Mouse (Mus musculus) embryo, embryonic 11.5 days (tissue): ENCODE measurements around the gene Pnpla2.
"Not testable (repeated sequence)": the region's sequence is repeated elsewhere in the genome, so short reads cannot be mapped to it uniquely, and the experiment has no call there.

Experiments used
- DNase-seq: peaks from one replicate; pipeline ENCODE4 v3.0.0-alpha.2; 2012; ENCODE audit warnings: low read depth, low spot score

The Pnpla2 gene

DNA sequence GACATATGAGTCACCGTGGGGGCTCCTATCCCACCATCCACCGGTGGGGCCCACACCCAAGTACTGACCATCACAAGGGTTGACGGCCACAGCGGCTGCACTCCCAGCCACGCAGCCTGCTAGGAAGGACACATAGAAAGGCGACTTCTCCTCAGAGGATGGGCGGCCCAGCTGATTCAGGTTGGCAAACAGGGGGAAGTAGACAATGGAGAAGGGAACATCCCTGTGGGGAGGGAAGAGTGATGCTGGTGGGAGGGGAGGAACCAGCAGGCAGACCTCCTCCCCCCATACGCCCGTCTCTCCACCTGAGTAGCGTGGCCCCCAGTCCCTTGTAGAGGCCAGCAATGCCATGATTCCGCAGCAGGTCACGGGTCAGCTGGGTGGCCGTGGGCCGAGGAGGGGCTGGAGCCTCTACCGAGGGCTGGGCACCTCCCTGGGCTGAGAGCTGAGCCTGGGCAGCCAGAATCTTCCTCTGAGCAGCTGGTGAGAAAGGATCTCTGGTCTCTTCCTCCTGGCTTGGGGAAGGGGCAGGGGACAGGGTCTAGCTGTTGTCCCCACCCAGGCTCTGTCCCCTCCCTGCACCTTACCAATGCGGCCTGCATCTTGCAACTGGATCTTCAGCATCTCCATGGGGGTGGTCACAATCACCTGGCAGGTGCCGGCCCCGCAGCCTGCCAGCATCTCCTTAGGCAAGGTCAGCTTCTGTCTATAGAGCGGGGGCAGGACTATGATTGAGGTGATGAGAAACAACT, 23.4 kb upstream of the Pnpla2 start:
- no peak for DNase-seq

DNA sequence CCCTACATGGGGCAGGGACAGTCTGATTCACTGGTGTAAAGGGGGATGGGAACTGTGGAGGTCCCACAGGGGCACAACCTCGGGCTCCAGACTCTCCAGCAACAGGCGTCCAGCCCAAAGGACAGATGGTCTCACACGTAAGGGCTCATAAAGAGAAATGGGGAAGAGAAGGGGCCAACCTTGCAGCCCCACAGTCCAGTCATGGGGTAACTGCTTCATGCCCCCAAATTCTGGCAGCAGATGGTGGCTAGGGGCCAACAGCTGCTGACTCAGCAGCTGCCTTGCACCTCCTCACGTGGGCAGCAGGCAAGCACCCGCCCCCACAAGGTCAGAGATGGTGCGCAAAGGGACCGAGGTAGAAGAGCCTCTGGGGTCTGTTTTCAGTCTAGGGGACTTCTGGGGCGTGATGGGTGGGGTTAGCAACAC, 22.8 kb upstream of the Pnpla2 start:
- no peak for DNase-seq

DNA sequence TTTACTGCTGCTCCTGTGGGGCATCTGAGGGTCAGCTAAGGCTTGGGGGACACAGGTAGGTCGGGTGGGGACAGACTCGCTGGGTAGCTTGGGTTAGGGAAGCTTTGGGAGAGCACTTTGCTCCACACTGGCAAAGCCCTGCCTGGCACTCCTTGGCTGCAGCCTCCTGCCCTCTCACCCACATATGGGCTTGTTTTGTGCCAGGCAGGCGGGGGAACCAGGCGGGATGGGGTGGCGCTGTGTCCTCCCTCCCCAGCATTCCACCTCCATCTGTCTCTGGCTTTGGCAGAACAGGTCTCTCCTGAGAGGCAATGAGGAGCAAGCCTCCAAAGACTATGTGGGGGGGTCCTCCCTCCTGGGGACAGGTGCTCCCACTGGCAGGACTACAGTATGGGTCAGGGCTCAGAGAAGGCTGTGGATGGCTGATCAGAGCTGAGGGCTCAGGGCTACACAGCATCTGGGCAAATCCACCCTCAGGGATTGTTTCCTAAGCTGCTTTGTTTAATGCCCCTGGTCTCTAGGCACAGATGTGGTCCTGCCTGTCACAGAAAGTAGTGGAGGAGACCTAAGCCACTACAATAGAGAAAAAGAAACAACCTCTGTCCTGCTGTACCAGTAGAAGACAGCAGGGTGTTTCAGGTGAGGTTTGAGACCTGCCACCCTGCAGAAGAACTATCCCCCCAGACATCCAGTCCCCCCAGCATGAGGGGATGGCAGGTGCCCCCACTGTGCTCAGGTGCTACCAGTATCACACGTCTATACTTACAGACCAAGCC, 22.1 kb upstream of the Pnpla2 start:
- no peak for DNase-seq

DNA sequence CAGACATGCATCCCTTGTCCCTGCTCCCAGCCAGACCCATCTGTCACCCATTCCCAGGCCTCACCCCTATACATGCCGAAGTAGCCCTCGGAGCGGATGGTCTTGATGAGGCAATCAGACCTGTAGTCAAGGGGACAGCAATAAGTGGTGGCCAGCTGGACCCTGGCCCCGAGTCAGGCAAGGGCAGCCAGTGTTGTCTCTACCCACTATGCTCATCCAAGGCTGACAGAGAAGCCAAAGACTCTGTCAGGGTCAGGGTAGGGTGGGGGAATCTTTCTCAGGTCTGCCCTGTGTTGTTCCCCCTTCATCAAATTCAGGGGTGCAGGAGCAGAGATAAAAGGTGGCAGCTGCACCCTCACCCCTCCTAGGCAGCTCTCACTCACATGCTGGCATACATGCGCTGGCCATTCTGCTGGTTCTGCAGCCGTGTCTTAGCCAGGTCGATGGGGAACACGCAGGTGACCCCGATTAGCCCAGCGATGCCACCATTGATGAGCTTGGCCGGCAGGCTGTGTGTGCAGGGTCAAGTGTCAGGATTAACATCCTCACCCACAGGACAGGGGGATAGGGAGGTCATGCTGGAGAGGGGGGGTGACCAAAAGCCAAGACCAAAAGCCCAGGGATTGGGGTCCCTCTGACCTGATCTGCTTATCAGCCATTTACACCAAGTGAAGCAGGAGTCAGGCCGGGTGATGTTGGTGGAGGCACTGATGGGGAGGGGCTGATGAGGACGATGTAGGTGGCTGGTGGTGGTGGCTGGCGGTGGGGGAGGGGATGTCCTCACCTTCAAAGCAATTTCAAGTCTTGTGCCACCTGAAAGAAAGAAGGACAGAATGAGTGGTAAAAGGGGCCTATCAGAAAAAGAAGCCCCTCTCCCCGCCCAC, 21.2 kb upstream of the Pnpla2 start:
- no peak for DNase-seq

DNA sequence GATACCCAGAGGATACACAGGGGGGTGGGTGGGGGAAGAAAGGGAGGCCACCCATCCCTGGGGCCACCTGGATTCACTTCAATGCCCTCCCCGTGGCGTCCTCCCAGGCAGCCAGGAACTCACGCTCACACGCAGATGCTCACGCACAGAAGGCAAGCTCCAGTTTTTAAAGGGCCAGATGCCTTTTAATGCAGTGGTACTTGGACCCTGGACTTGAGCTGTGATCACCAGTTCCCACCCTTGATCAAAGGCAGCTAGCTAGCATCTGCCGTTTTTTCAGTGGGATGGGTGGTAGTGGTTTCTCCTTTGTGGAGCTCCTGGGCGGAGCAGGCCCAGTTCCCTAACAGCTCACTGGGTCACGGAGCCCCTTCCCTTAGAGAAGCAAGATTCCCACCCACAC, 20.5 kb upstream of the Pnpla2 start:
- no peak for DNase-seq

DNA sequence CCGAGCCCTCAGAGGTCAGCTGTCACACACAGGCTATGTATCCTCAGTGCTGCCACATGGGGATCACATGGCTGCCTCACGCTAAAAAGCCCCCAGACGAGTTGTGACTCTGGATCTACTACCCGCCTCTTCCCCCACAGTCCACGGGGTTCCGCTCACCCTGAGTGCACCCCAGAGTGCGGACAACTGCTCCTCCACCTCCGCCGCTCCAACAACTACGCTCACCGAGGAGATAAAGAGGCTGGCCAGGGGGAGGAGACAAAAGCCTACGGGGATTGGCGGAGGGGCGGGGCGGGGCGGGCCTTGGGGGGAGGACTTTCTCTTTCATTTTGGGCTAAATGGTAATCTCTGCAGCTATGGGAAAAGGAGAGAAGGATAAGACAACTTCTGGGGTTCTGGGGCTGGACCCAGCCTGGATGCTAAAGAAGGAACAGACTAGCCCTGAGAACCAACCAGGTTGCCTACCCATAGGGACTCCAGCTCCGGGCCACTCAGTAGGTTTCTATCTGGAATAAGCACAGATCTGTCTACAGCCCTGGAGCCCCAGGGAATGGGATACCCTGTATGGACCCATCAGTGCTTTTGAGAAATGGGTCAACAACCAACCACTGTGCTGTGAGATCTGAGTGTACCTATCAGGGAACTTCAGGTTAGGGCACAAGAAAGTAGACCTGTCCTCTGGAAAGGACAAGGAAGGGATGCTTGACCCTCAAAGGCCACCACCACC, 19.7 kb upstream of the Pnpla2 start:
- DNase-seq = no peak

DNA sequence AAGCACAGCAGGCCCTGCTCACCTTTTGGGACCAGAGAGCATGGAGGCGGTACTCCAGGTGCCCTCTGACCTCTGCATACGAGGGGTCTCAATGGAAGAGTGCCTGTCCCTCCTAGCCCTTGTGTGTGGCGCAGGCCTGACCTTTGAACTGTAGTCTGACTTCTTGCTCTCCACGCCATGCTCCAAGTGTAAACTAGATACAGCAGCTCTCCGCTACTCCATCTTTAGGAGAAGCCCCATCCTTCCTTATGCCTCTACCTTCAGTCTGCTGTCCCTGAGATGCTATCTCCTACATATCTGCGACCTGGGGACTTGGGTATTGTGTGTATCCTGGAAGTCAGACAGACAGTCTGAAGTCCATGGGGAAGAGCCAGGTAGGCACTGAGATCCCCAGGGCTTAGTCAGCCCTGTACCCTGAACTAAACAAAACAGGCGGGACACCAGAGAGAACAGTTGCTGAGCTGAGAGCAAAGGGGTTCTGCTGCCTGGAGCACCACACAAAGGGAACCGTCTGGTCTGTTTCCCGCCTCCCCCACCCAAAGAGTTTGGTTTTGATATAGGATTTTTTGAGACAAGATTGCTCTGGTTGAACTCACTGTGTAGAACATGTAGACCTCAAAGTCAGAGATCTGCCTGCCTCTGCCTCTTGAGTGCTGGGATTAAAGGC, 19.0 kb upstream of the Pnpla2 start:
- no peak for DNase-seq

DNA sequence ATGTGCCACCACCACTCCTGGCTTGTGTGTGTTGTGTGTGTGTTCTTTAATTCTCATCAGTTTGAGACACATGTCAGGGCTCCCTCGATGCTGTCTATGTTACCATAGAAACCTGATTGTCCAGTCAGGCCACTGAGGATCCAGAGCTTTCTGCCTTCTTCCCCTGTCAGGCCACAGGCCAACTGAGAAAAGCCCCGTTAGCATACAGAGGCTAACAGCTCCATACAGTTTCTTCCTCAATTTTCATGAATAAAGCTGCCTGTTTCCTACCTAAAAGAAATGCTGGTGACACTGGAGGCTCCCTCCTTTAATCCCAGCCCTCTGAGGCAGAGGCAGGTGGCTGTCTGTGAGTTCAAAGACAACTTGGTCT, 18.5 kb upstream of the Pnpla2 start:
- DNase-seq = no peak

DNA sequence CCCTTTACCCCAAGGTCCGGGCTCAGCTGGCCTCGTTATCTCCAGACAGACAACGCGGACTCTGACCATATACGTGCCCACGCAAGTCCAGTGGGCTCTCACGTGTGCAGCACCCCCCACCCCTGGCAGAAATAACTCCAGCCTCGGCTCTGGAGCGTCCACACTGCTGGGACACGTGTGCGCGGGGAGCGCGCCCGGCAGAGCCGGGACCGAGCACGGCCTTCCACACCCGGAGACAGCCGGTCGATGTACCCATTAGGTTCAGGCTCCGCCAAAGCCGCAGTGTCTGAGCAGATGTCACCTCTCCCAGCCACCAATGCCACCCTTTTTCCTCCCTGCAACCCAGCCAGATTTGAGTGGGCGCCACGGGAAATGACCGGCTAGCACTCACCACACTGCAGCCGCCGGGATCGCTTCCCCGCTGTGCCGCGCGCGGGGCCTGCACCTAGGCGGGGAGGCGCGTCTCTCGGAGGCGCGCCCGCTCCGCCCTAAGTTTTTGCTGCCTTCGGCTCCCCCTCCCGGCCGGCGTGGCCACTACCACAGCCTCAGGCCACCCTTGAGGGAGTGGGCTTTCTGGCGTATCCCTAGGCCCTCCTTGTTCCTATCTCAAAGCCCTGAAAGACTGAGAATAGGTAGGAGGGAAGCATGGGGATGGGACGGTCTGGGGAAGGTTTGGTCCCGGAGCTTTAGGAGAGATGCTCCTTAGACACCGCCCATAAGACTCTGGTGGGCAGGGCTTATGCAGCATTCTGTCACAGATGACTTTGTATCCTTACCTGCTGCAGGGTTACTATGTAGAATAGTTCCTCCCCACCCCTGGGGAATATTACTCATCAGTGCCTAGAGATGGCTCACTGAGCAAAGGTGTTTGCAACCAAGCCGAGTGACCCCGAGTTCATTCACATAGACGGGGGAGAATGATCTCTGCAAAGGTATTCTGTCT, 17.5 kb upstream of the Pnpla2 start, which contains the start of gene Slc25a22:
TSS of gene Slc25a22 (minus strand) at position 715 of the 943 bp plus-strand sequence.
- no peak for DNase-seq

DNA sequence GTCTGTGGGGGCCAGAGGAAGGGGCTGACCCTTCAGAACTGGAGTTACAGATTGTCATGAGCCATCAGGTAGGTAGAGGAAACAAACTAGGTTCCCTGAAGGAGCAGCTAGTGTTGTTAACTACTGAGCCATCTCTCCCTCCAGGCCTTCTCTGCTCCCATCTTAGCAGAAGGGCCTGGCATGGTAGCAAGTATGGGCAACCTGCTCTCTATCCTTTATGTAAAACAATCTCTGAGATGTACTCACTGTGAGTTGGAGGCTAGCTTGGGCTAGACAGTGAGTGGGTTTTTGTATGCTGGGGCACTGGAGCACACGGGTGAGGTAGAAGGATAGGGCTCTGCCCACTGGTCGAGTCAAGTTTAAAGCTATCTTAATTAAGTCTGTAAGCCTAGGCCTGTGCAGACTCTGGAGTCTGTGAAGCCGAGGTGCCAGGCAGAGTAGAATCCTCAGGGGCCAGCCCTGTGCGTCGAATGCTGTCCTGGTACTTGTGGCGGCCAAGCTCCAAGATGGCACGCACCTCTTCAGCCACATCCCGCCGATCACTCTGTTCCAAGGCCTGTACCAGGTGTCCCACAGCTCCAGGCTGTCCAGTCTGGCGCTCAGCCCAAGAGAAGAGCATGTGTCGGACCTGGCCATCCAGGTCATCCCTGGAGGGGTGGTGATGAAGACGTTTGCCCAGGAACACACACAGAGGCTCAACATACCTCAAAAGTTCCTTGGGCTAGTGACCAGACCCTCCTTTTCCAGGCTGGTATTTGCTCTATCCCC, 16.6 kb upstream of the Pnpla2 start:
- no peak for DNase-seq

DNA sequence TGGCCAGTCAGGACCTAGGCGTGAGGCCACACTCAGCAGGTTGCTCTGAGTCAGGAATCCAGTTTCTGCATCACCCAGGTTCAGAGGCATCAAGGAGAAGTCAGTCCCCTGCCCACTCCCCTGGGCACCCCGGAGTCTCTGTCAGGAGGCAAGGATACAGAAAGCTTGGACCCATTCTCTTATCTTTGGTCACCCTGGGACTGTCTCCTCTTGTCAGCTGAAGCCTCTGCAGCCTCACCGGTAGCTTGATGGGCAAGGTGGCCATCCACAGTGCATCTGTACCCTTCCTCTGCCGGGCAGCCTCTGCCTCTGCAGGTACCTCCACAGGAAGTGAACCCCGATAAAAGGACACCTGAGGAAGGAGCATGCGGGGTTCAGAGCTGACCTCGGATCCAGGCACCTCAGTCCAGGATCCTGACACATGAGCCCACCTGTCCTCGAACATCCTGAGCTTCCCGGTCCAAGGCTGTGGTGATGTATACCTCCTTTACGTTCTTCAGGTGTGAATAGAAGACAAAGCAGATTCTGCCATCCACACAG, 15.8 kb upstream of the Pnpla2 start:
- DNase-seq = no peak

DNA sequence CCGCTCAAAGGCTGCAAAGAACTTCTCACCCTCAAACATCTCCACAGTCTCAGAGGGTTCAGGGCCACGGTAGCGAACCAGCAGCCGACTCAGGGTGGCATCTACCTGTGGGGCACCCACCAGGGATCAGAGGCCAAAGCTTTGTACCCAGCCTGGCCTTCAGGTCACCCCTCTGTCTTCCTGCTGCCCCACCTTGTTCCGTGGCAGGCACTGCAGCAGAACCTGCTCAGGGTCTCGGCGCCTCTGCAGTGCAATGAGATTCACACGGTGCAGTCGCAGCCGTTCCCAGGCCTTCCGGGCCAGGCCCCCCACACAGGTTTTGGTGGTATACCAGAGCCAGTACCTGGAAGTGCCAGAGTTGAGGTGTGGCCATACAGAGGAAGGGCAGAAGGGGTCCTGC, 15.2 kb upstream of the Pnpla2 start:
- DNase-seq = no peak

DNA sequence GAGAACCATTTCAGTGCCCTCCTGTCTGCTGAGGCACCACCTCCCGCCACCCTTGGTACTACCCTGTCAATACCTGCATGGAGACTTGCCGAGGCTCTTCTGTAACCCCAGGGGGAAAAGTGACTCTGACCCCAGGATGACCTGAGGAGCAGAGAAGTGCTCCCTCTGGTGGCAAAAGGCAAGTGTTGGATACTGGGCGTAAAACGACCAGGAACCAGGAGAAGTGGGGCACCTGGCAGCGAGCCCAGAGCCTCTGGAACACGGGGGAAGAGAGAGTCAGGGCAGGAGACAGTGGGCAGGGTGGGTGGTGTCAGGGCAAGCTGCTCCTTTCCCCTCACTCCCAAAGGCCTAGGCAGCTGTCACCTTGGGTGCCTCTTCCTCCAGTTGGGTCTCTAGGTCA, 14.4 kb upstream of the Pnpla2 start:
- no peak for DNase-seq

DNA sequence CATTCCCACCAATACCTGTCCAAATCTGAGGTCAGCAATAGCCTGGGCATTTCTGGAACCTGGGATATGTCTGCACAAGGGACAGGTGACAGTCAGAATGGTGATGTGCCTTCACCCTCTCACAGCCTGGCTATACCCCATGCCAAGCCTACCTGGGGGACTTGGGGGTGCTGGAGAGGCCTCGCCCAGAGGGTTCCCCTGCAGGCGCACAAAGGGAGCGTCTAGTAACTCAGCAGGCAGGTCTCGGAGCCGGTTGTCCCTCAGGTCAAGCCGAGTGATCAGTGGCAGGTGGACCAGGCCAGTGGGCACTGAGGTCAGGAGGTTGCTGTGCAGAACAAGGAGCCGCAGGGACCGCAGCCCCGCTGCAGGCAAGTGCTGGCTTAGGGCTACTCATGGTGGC, 13.5 kb upstream of the Pnpla2 start:
- DNase-seq = no peak

DNA sequence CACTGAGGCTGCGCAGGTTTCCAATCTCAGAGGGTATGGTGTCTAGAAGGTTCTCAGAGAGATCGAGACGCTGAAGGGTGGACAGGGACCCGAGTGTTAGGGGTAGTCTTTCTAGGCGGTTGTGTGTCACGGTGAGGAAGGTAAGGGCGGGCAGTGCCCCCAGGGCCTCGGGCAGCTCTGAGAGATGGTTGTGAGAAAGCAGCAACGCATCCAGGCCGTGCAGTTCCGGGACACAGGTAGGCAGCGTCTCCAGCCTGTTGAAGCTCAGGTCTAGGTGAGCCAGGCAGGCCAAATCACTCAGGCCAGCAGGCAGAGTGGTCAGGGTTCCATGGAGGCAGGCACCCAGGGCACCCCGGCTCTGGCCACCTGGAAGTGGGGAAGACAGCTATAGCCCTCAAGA, 12.8 kb upstream of the Pnpla2 start:
- DNase-seq = no peak

DNA sequence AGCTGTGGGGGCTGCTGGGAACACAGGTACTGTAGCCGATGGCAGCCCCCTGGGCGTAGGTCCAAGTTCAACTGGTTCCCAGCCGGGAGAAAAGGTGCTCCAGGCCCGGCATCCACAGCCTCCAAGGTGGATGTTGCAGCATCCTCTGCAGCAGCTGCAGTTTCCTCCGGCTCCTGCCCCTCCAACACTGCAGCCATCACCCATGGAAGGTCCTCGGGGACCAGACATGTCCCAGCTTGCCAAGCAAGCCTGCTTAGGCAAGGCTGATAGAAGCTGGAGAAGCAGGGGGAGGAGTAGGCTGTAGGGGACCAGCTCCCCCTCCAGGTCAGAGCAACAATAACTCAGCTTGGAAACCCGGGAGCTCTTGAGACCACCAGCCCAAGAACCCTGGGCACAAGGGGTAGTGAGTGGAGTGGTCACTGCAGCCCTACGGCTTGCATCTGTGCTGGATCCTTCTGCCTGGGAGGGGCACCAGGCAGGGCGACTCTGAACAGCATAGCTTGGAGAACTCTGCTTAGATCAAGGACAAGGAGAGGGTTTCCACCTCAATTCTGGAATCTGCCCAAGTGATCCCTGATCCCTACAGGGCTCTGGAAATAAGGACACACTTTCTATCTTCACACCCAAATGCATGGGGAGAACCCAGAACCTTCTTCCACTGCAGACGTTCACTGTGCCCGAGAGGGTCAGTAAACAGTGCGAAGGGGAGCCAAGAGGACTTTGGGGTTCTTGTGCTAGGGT, 11.7 kb upstream of the Pnpla2 start:
- no peak for DNase-seq

DNA sequence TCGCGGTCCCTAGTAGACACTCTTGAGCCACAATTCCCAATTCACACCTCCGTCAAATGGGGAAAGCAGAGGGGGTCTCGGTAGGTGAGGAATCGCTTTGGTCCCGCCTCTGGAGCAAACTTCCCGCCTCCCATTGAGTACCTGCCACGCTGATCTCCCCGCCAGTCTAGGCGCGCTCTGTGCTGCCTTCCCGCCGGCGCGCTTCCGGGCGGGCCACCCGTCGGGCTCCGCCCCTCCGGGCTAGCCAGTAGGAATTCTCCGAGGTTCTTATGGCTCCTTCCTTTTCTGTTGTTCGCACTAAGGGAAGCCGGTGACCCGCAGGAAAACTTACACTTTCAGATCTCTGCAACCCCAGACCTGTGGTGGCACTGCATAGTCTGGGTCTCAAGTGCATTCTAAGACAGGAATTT, 11.2 kb upstream of the Pnpla2 start, which contains the start of gene Pidd1:
TSS of gene Pidd1 (minus strand) at position 198 of the 410 bp plus-strand sequence.
- peak; percentile 57 for DNase-seq

DNA sequence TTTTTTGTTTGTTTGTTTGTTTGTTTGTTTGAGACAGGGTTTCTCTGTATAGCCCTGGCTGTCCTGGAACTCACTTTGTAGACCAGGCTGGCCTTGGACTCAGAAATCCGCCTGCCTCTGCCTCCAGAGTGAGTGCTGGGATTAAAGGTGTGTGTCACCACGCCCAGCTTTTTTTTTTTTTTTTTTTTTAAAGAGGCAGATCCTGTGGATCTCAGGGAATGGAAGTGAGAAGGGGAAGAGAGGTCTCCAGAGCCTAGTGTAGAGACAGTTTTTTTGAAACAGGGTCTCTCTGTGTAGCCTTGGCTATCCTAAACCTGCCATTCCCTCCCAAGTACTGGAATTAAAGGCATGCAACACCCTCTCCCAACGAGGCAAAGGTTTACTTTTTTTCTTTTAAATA, 8.6 kb upstream of the Pnpla2 start:
- DNase-seq = not testable (repeated sequence)
